Mouse (Mus musculus): ENCODE data around the gene B3gnt8.

Gene B3gnt8

GRCm38 (mm10) chr7:25669158-25669557 lies 42.7 kb downstream of the B3gnt8 start:
- no peak for DNase-seq

- DNase-seq: no peak
These were observed 43.2 kb downstream of the B3gnt8 start for GRCm38 (mm10) chr7:25669631-25670030.

- no peak for DNase-seq
These were observed 43.6 kb downstream of the B3gnt8 start for GRCm38 (mm10) chr7:25670096-25670495.

- DNase-seq: no peak
These were observed 45.2 kb downstream of the B3gnt8 start for GRCm38 (mm10) chr7:25671686-25672085.

GRCm38 (mm10) chr7:25672442-25672841 lies 46.0 kb downstream of the B3gnt8 start:
- DNase-seq: no peak

GRCm38 (mm10) chr7:25674297-25674696 lies 47.8 kb downstream of the B3gnt8 start:
- no peak for DNase-seq

- DNase-seq: peak; percentile 14 to 25
These were observed 48.4 kb downstream of the B3gnt8 start, which contains the start of gene Tmem91 for GRCm38 (mm10) chr7:25674719-25675300. Gene Tmem91, minus strand, starts transcription at chr7:25675166.

GRCm38 (mm10) chr7:25675405-25675804 lies 49.0 kb downstream of the B3gnt8 start:
- no peak for DNase-seq

GRCm38 (mm10) chr7:25676085-25676781 lies 49.8 kb downstream of the B3gnt8 start:
- no peak for DNase-seq

GRCm38 (mm10) chr7:25677013-25677412 lies 50.6 kb downstream of the B3gnt8 start:
- no peak for DNase-seq

- DNase-seq: no peak
These were observed 53.5 kb downstream of the B3gnt8 start for GRCm38 (mm10) chr7:25679971-25680370.

- peak; percentile 99 for DNase-seq
These were observed 54.2 kb downstream of the B3gnt8 start, which contains the start of gene B9d2 for GRCm38 (mm10) chr7:25680514-25681258. Gene B9d2, plus strand, starts transcription at chr7:25680780.

- DNase-seq: peak; percentile 49 to 50
These were observed 55.1 kb downstream of the B3gnt8 start for GRCm38 (mm10) chr7:25681341-25682231.

- DNase-seq: peak; percentile 67 to 73
These were observed 57.2 kb downstream of the B3gnt8 start for GRCm38 (mm10) chr7:25683474-25684180.

GRCm38 (mm10) chr7:25684659-25685058 lies 58.2 kb downstream of the B3gnt8 start:
- DNase-seq: no peak
